Mouse (Mus musculus) monocyte, adult 59 days (primary cell): ENCODE measurements around the gene Hand1. TPM values are rescaled to one million over a fixed set of nuclear protein-coding genes. Genes with fewer than 3 reads are reported as not detected.

Experiments
- total RNA-seq, 2 experiments: library from RNA; stranded (reverse); gene quantifications; one replicate each; pipeline ENCODE4 v1.2.4; 2023

Gene Hand1
- total RNA-seq: not detected

GRCm38 (mm10) chr11:57832552-57833201 lies at the start of gene Hand1:
Gene Hand1 (minus strand): TSS chr11:57832818.

GRCm38 (mm10) chr11:57800971-57801765 lies 31.4 kb downstream of the Hand1 start, which contains the start of gene Sap30l:
Gene Sap30l (plus strand): TSS chr11:57801637.

Other genes with a start within 250 kb of the Hand1 start
- gene Galnt10, start 187.4 kb downstream of the Hand1 start, total RNA-seq: 10 to 100 TPM; 43.9 to 44.2 TPM
- 10 to 100 TPM; 25.3 to 30.5 TPM for gene Sap30l, start 31.2 kb downstream of the Hand1 start, total RNA-seq
- gene Larp1, start 176.2 kb upstream of the Hand1 start, total RNA-seq: 10 to 100 TPM; 92.1 to 98.8 TPM